Mouse (Mus musculus) MN1 (cell line): ENCODE results near the gene Fasn.
A peak's percentile ranks its signal among the peaks of the same experiment; 100 is the strongest.
"Not testable (repeated sequence)": the region's sequence is repeated elsewhere in the genome, so short reads cannot be mapped to it uniquely, and the experiment has no call there.

Source experiments
- DNase-seq: peaks from one replicate; pipeline ENCODE4 v3.0.0-alpha.2; 2016; ENCODE audit warnings: low spot score

Gene Fasn

DNA sequence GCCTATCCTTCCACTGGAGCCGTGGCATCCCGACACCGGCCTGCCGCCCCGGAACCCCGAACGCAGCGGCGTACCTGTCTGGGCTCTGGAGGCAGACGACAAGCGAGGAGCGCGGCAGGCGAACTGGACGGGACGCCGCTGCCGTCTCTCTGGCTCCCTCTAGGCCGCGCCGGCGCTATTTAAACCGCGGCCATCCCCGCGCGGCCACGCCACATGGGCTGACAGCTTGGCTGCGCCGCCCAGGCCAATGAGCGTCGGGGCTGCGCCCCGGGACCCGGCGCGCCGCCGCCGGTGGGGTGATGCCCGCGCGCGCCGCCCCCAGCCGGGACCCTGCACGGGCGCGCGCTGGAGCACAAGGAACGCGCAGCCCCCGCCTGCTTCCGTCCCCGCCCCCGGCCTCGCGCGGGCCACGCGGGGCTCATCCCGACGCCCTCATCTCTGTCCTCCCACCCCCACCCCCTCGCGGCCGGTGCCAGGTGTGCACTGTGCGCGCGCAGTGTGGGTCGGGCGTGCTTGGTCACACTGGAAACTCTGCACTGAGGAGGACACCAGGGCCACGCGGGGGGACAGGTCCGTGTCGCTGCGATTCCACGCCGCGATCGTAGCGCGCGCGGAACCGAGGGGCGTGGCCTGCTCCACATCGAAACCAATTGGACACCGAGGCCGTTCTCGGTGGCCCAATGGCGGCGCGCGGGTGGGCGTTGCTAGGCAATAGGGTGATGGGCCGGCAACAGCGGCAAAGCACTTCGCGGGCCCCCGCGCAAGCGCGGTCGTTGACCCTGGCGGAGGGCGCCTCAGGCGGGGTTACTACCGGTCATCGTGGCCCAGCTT is at the start of gene Fasn:
Fasn (minus strand) TSS at position 592 of the 831 bp plus-strand sequence.
- peak; percentile 100 for DNase-seq

DNA sequence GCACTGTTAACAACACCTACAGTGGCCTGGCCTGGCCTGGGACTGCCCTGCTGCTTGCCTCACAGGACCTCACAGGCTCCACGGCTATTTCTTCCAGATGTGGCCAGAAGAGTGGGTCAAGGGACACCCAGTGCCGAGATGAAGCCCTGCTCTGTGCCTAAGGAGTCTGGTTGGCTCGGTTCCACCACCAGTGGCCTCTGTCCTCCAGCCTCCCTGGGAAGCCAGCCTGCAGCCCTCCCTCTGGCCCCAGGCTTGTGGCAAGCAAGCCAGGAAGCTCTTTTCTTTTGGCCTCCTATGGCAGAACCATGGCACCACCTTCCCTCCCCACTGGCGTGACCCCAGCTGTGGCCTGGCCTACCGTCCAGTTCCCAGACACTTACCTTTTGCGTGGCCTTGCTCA is 48.9 kb upstream of the Fasn start:
- DNase-seq, result peak; percentile 63

DNA sequence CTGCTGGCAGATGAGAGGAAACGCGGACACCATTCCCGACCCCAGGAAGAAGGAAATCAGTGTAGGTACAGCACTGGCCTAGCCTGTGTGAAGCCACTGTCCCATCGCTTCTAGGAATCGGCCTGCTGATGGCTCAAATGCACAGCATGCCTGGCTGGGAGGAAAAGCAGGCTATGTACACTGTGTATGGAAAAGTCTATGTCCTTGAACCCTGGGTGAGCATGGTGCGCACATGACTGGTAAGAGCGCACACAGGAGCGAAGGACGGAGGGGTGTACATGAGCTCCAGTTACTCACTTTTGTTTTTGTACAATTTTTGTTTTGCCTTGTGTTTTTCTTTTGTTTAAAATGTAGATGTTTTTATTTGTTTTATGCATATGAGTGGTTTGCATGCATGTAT is 47.2 kb upstream of the Fasn start:
- no peak for DNase-seq

DNA sequence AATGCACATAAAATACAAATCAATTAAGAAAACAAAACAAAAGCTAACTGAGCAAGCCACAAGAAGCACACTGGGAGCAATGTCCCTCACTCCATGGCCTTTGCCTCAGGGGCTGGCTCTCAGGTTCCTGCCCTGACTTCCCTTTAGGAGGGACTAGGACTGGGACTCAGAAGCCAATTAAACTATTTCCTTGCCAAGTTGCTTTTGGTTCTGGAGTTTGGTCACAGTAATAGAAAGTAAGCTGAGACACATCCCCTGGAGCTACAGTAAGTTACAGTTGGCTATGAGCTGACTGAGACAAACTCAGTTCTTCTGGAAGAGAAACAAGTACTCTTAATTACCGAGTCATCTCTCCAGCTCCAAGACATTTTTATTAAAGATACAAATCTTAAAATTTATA is 41.5 kb upstream of the Fasn start:
- no peak for DNase-seq

DNA sequence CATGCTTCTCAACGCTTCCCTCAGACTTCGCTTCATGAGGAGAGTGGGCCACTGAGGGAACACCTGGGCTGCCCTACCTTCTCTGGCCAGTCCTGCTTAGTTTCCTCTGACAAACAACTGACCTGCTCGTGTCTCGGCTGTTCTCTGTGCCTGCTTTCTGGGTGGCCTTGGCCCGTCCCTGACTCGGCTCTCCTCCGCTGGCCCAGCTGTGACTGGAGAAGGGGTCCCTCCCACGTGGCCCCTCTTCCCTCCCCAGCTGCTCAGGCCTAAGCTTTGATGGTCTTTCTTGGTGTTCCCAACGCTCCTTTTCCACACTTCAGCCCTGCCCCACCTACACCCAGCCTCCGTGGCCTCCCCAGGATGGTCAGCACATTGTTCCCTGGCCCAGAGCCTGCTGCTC is 38.5 kb upstream of the Fasn start:
- no peak for DNase-seq

GRCm38 (mm10) chr11:120855938-120856337 is 31.6 kb upstream of the Fasn start:
- DNase-seq, result not testable (repeated sequence)

DNA sequence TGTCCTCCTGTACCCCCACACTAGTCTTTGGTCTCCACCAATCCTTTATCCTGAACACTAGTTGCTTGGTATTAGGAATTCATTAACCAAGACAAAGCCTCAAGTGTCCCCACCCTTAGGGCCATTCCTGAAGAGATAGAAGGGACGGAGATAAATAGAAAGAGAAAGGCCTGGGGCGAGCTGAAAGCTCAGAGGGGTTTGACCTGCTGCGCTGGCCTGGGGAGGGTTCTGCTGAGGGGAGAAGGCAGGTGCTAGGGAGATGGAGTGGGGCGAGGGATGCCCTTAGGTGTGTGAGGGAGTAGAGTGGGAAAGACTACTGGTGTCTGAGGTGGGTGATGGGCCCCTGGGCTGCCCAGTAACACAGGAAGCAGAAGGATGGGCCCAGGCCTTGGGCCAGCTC is 29.4 kb upstream of the Fasn start:
- DNase-seq, result no peak

DNA sequence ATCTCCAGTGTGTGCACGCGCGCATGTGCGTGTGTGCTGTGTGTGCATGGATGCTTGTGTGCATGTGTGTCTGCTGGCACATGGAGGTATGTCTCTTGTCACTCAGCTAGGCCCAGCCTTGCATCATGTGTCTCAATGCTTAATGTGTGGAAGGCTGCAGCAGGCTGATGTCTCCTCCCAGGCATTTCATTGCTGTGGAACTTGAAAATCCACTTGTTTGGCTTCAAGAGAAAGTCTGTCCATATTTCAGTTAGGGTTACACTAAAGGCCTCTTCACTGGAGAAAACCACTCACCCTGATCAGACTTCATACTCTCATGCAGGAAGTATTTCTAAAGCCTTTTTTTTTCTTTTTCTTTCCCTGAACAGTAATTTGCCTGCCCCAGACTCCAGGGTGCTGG is 28.8 kb upstream of the Fasn start:
- no peak for DNase-seq

- DNase-seq, result no peak
These were observed 28.0 kb upstream of the Fasn start for GRCm38 (mm10) chr11:120852083-120852935.

DNA sequence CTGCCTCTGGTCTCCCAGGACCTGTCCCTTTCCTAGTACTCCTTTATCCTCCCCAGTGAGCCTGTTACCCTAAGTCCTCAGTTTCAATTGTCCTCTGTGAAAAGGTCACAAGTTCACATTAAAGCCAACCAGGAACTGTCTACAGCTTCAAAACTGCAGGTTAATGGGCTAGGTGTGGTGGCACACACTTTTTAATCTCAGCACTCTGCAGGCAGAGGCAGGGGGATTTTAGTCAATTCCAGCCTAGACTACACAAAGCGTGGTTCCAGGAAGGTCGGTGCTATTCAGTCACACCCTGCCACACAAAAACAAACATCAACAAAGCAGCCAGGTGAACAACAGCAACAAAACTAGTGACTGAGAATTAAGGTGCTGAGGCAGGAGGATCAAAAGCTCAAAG is 27.2 kb upstream of the Fasn start:
- no peak for DNase-seq

DNA sequence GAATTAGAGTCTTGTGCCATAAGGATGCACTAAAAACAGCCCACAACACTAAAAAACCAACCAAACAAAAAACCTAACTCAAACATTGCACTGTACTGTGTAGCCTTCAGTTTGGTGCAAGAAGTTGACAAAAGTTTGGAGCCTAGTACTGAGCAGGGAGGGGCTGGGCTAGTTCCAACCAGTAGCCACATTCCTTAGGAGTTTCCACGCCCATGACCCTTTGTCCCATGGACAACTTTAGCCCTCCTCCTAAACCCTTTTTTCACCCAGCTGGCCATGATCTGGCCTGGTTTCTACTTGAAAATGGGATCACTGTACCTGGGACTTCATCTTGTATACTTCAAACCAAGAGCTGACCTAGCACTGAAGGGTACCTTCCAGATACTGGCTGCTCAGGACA is 26.8 kb upstream of the Fasn start:
- no peak for DNase-seq

GRCm38 (mm10) chr11:120850331-120851030 is 26.1 kb upstream of the Fasn start:
- no peak for DNase-seq

DNA sequence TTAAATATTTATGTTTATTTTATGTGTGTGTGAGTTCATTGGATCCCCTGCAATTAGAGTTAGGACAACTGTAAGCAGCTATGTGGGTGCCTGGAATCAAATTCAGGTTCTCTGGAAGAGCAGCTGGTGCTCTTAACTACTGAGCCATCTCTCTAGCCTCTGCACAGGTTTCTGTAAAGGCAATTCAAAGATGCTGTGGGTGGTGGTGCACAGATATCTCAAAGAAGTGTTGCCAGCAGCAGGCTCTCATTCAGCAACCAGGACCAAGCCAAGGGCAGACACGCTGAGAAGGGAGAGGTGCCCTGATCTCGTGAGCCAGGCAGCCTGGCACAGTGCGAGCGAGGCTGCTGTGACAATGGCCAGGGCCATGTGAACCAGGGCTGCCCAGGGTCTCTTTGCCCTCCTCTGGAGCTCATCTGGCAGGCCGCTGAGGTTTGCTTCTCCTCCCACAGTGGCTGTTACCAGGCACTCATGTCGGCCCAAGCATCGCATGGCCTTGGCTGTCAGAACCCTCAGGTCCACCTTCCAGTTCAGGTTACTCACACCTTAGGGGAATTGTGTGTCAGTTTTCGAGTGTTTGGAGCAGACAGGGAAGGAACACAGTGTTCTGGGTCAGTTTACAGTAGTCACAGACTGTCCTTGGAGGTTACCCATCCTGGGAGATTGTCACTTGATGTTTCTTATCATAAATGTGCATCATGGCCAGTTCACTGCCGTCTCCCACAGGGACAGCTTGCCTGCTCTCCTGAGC is 22.6 kb upstream of the Fasn start:
- DNase-seq, result no peak

- DNase-seq, result no peak
These were observed 20.0 kb upstream of the Fasn start for GRCm38 (mm10) chr11:120844329-120844728.

- no peak for DNase-seq
These were observed 9.4 kb upstream of the Fasn start for GRCm38 (mm10) chr11:120833555-120834280.

- DNase-seq, result not testable (repeated sequence)
These were observed 8.6 kb upstream of the Fasn start for GRCm38 (mm10) chr11:120832962-120833361.

GRCm38 (mm10) chr11:120831659-120832440 is 7.5 kb upstream of the Fasn start:
- DNase-seq, result no peak

DNA sequence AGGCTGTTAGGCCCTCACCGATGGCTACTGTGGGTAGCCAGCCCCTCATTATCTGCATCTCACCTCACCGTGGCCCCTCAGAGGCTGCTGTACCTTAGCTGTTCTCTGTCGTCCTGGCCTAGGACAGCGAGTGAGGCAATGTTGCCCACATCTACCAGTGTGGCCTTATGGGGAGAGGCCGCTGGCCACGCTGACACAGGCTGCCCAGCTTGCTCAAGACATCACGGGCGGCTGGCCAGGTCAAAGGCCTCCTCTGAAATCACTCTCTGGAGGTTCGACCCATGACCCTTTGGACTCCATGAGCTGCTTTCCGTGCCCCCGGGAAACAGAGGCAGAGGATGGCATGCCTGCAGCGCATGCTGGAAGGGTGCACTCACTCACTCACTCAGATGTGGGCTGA is 6.3 kb upstream of the Fasn start:
- no peak for DNase-seq

GRCm38 (mm10) chr11:120829757-120830532 is 5.6 kb upstream of the Fasn start:
- DNase-seq, result no peak

- no peak for DNase-seq
These were observed 4.1 kb upstream of the Fasn start for GRCm38 (mm10) chr11:120828416-120828815.
